Mouse (Mus musculus): ENCODE results near the gene Relch.

- TF ChIP-seq POLR2A (IDR thresholded peaks at IDR 0.05; ENCODE audit: insufficient read length, low read depth) (no peak), USF1 (IDR thresholded peaks at IDR 0.05; ENCODE audit: low read depth) (no peak)
Measured at GRCm38 (mm10) chr1:105663962-105664812, 526 bp downstream of the Relch start.

Data from myocyte (in vitro differentiated cells).